Mouse (Mus musculus): Measurements from ENCODE around the gene Kat14.
"Not testable (repeated sequence)": the region's sequence is repeated elsewhere in the genome, so short reads cannot be mapped to it uniquely, and the experiment has no call there.

Gene Kat14

GRCm38 (mm10) chr2:144368400-144369019, at the start of gene Kat14, which contains the start of gene Pet117:
Kat14 (plus strand) TSS chr2:144368983.
Pet117 (plus strand) TSS chr2:144368996.
- DNase-seq (ENCODE audit: low read depth, low spot score): peak; percentile 96

- DNase-seq (ENCODE audit: low read depth, low spot score): no peak
Observed at GRCm38 (mm10) chr2:144324218-144324617, 44.6 kb upstream of the Kat14 start.

- no peak for DNase-seq (ENCODE audit: low read depth, low spot score)
Observed at GRCm38 (mm10) chr2:144329451-144329850, 39.3 kb upstream of the Kat14 start.

GRCm38 (mm10) chr2:144329937-144330336, 38.8 kb upstream of the Kat14 start:
- DNase-seq (ENCODE audit: low read depth, low spot score): no peak

- DNase-seq (ENCODE audit: low read depth, low spot score): no peak
Observed at GRCm38 (mm10) chr2:144330352-144330959, 38.3 kb upstream of the Kat14 start.

GRCm38 (mm10) chr2:144330960-144331371, 37.8 kb upstream of the Kat14 start:
- no peak for DNase-seq (ENCODE audit: low read depth, low spot score)

GRCm38 (mm10) chr2:144331401-144332302, 37.1 kb upstream of the Kat14 start, which contains the start of gene Ovol2:
Ovol2 (minus strand) TSS chr2:144332146.
- DNase-seq (ENCODE audit: low read depth, low spot score): no peak

- no peak for DNase-seq (ENCODE audit: low read depth, low spot score)
Observed at GRCm38 (mm10) chr2:144332486-144332885, 36.3 kb upstream of the Kat14 start.

- DNase-seq (ENCODE audit: low read depth, low spot score): no peak
Observed at GRCm38 (mm10) chr2:144333138-144333842, 35.5 kb upstream of the Kat14 start.

- no peak for DNase-seq (ENCODE audit: low read depth, low spot score)
Observed at GRCm38 (mm10) chr2:144337230-144337629, 31.6 kb upstream of the Kat14 start.

GRCm38 (mm10) chr2:144337701-144338100, 31.1 kb upstream of the Kat14 start:
- no peak for DNase-seq (ENCODE audit: low read depth, low spot score)

GRCm38 (mm10) chr2:144338149-144338548, 30.6 kb upstream of the Kat14 start:
- DNase-seq (ENCODE audit: low read depth, low spot score): not testable (repeated sequence)

GRCm38 (mm10) chr2:144343158-144343557, 25.6 kb upstream of the Kat14 start:
- no peak for DNase-seq (ENCODE audit: low read depth, low spot score)

- no peak for DNase-seq (ENCODE audit: low read depth, low spot score)
Observed at GRCm38 (mm10) chr2:144348525-144348924, 20.3 kb upstream of the Kat14 start.

GRCm38 (mm10) chr2:144352843-144353242, 15.9 kb upstream of the Kat14 start:
- DNase-seq (ENCODE audit: low read depth, low spot score): no peak

- DNase-seq (ENCODE audit: low read depth, low spot score): peak; percentile 74
Observed at GRCm38 (mm10) chr2:144369020-144369421, 238 bp downstream of the Kat14 start.

GRCm38 (mm10) chr2:144369511-144369910, 728 bp downstream of the Kat14 start:
- no peak for DNase-seq (ENCODE audit: low read depth, low spot score)

- no peak for DNase-seq (ENCODE audit: low read depth, low spot score)
Observed at GRCm38 (mm10) chr2:144371566-144371965, 2.8 kb downstream of the Kat14 start.

- no peak for DNase-seq (ENCODE audit: low read depth, low spot score)
Observed at GRCm38 (mm10) chr2:144373063-144373462, 4.3 kb downstream of the Kat14 start.

- no peak for DNase-seq (ENCODE audit: low read depth, low spot score)
Observed at GRCm38 (mm10) chr2:144375063-144375703, 6.4 kb downstream of the Kat14 start.

- no peak for DNase-seq (ENCODE audit: low read depth, low spot score)
Observed at GRCm38 (mm10) chr2:144381293-144381692, 12.5 kb downstream of the Kat14 start.
